Mouse (Mus musculus) frontal cortex, postnatal 25 days (tissue): ENCODE measurements around the gene Arhgap11a.

ENCODE experiments used
- DNase-seq, 2 experiments: peaks; one replicate each; pipeline ENCODE4 v3.0.0; 2022; ENCODE audit warnings: low spot score in 2 of 2

Gene Arhgap11a

GRCm38 (mm10) chr2:113817681-113818606, 30.5 kb downstream of the Arhgap11a start:
- DNase-seq = no peak

GRCm38 (mm10) chr2:113807640-113808039, 40.8 kb downstream of the Arhgap11a start:
- peak in 1 of 2 experiments; percentile 54 for DNase-seq

GRCm38 (mm10) chr2:113806851-113807577, 41.4 kb downstream of the Arhgap11a start:
- no peak for DNase-seq

GRCm38 (mm10) chr2:113805765-113806164, 42.7 kb downstream of the Arhgap11a start:
- no peak for DNase-seq

GRCm38 (mm10) chr2:113803753-113804152, 44.7 kb downstream of the Arhgap11a start:
- no peak for DNase-seq

GRCm38 (mm10) chr2:113800846-113801245, 47.6 kb downstream of the Arhgap11a start:
- no peak for DNase-seq

GRCm38 (mm10) chr2:113798605-113799004, 49.9 kb downstream of the Arhgap11a start:
- no peak for DNase-seq

GRCm38 (mm10) chr2:113795186-113795585, 53.3 kb downstream of the Arhgap11a start:
- DNase-seq = no peak

- no peak for DNase-seq
These were observed 54.9 kb downstream of the Arhgap11a start for GRCm38 (mm10) chr2:113793521-113793920.

GRCm38 (mm10) chr2:113788821-113789387, 59.6 kb downstream of the Arhgap11a start:
- DNase-seq = no peak

- no peak for DNase-seq
These were observed 60.6 kb downstream of the Arhgap11a start for GRCm38 (mm10) chr2:113787882-113788281.

GRCm38 (mm10) chr2:113784851-113785250, 63.6 kb downstream of the Arhgap11a start:
- DNase-seq = no peak

- no peak for DNase-seq
These were observed 66.9 kb downstream of the Arhgap11a start for GRCm38 (mm10) chr2:113781521-113781920.
